Mouse (Mus musculus): ENCODE data around the gene Slc30a1. TPM values are rescaled to one million over a fixed set of nuclear protein-coding genes. Genes with fewer than 3 reads are reported as not detected.

The Slc30a1 gene
- total and polyA plus RNA-seq, 2 experiments from 2014 or later: 5.1 to 22.1 TPM

DNA sequence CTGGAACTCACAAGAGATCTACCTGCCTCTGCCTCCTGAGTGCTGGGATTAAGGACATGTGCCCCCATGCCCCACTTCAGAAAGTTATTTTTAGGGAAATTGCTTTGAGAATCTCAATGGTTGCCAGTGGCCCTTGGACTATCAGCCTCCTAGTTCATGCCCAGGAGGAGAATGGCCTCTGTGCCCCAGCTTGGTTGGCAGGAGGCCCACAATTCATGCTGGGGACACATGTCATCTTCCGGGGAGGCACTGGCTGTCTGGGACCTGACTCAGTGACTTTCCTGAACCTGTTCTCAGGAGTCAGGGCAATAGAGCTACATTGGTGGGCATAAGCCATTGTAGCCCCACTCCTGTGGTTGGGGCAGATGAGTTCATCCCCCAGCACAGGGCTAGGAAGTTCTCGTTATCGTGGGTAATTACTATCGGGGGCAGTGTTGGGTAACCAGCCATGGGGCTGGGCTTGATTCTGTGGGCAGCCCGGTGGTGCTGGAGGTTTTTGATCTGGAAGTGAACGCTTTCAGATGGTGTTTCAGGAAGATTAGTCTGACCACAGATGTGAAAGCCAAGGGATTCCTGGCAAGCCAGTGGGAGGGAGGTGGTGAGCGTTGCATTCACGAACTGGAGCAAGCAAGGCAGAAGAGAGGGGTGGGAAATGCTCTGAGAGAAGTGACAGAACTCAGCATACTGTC, 25.5 kb upstream of the Slc30a1 start:
- TF ChIP-seq CTCF (IDR thresholded peaks at IDR 0.05; ENCODE audit: low read depth): no peak
- H3K4me2 ChIP-seq (ENCODE audit: low read depth, low read length): no peak overlapping the region
- H3K4me1 ChIP-seq (ENCODE audit: insufficient read depth, low read length): peaks cover 3% of the 10 kb centered on the region; the same call in 1 of the 2 replicates
- ATAC-seq (no peak), DNase-seq (ENCODE audit: low spot score) (no peak)
- H3K36me3 ChIP-seq (ENCODE audit: insufficient read depth, low read length): no peaks in the 10 kb centered on the region
- no peaks in the 10 kb centered on the region for H3K27me3 ChIP-seq (ENCODE audit: insufficient read depth, low read length)
- WGBS: 62% methylated on average over 8 of the region's 8 CpGs
- H3K27ac ChIP-seq: no peak overlapping the region
- no peak overlapping the region for H3K9ac ChIP-seq (replicated peaks; ENCODE audit: low read length)
- no peaks in the 10 kb centered on the region for H3K9me3 ChIP-seq (ENCODE audit: low read length)
- no peak overlapping the region for H3K4me3 ChIP-seq (ENCODE audit: low read length)

DNA sequence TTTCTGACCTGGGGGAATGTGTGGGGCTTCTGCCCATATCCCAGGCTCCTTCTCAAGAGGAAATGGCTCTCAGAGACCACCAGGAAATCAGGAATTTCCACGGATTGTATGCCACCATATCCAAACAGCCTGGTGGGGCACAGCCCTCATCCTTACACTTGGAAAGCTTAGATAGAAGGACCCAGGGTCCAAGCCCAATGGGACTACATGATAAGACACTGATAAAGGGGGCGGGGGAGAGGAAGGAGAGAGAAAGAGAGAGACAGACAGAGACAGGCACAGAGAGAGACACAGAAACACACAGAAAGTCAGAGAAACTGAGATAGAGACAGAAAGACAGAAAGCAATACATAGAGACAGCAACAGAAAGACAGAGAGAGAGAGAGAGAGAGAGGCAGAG, 24.9 kb upstream of the Slc30a1 start:
- Histone ChIP-seq H3K4me2 (ENCODE audit: low read depth, low read length) (no peak overlapping the region), H3K9ac (replicated peaks; ENCODE audit: low read length) (no peak overlapping the region), H3K4me3 (ENCODE audit: low read length) (no peak overlapping the region), H3K27ac (no peak overlapping the region), H3K36me3 (ENCODE audit: insufficient read depth, low read length) (no peaks in the 10 kb centered on the region), H3K27me3 (ENCODE audit: insufficient read depth, low read length) (no peaks in the 10 kb centered on the region), H3K4me1 (ENCODE audit: insufficient read depth, low read length) (peaks cover 3% of the 10 kb centered on the region; the same call in 1 of the 2 replicates), H3K9me3 (ENCODE audit: low read length) (no peaks in the 10 kb centered on the region)
- no peak for DNase-seq (ENCODE audit: low spot score)
- no peak for TF ChIP-seq CTCF (IDR thresholded peaks at IDR 0.05; ENCODE audit: low read depth)
- 75% methylated on average over 2 of the region's 2 CpGs for WGBS
- ATAC-seq: no peak

DNA sequence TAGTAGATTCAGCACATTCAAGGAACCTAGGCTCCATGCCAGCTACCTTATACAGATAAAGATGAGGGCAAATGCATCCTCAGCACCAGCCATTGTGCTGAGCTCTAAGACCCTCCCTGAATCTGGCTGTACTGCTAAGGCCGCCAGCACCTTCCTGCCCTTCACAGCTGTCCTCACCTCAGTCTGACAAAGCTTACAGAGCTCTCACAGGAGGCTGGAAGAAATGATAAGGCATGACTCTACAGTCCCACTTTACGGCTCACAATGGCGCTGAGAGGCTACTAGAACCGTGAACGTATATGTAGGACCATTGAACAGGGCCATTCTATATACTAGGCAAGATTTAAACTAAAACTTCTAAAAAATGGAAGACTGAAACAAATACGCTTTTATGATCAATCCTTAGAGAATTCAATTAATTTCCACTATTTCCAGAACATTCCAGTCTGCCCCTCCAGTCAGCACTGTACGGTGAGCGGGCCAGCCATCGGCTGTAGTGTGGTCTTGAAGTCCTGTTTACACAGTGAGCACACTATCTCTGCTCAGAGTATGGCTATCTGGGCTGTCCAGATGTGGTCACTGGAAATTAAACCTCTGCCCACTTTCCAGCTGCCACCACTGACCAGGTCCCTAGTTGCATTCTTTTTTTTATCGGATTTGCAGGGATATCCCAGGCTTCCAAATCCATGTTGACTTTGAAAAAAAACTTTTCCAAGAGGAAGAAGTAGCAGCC, 23.9 kb upstream of the Slc30a1 start:
- WGBS: 92% methylated on average over 10 of the region's 10 CpGs

DNA sequence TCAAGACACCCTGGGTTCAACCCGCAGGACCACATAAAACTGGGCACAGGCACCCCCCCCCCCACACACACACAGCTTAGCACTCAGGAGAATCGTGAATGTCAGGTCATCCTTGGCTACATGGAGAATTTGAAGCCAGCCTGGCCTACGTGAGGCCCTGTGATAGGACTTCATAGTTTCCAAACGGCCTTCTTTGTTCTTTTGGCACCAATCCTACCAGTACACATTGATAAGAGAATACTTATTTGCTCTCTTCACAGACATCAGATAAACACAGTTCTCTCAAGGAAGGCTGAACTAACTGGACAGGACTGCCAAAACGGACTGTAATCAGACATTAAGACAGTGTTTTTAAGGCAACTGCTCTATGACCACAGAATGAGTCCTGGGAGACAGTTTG, 22.9 kb upstream of the Slc30a1 start:
- DNase-seq (ENCODE audit: low spot score) (no peak), ATAC-seq (no peak)

More for the DNA sequence above, 23.9 kb upstream of the Slc30a1 start:
- no peak overlapping the region for H3K4me3 ChIP-seq (ENCODE audit: low read length)
- no peaks in the 10 kb centered on the region for H3K36me3 ChIP-seq (ENCODE audit: insufficient read depth, low read length)
- peaks cover 3% of the 10 kb centered on the region; the same call in 1 of the 2 replicates for H3K4me1 ChIP-seq (ENCODE audit: insufficient read depth, low read length)
- no peak for ATAC-seq
- H3K27me3 ChIP-seq (ENCODE audit: insufficient read depth, low read length): no peaks in the 10 kb centered on the region
- DNase-seq (ENCODE audit: low spot score): no peak
- H3K27ac ChIP-seq: no peak overlapping the region
- H3K4me2 ChIP-seq (ENCODE audit: low read depth, low read length): no peak overlapping the region
- TF ChIP-seq CTCF (IDR thresholded peaks at IDR 0.05; ENCODE audit: low read depth): no peak
- no peaks in the 10 kb centered on the region for H3K9me3 ChIP-seq (ENCODE audit: low read length)
- H3K9ac ChIP-seq (replicated peaks; ENCODE audit: low read length): no peak overlapping the region

DNA sequence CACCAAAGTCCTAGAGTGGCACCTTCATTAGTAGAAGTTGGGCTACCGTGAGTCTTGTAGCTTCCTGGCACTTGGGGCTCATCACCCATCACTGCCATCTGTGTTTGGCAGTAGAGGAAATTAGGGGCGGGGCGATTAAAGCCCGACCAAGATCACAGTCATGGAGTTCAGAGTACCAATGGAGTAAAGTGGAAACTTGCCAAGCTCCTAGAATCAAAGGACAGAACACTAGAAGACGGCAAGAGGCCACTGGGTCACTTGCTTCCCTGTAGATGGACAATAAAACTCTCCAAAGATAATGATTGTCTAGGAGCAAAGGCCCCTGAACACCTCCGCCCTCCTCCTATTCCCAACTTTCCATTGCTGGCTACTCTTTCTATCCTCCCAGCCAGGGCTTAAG, 14.7 kb upstream of the Slc30a1 start:
- TF ChIP-seq CTCF (IDR thresholded peaks at IDR 0.05; ENCODE audit: low read depth): no peak
- Histone ChIP-seq H3K36me3 (ENCODE audit: insufficient read depth, low read length) (no peaks in the 10 kb centered on the region), H3K4me1 (ENCODE audit: insufficient read depth, low read length) (no peaks in the 10 kb centered on the region), H3K9me3 (ENCODE audit: low read length) (no peaks in the 10 kb centered on the region), H3K27ac (no peak overlapping the region), H3K9ac (replicated peaks; ENCODE audit: low read length) (no peak overlapping the region), H3K4me3 (ENCODE audit: low read length) (no peak overlapping the region), H3K27me3 (ENCODE audit: insufficient read depth, low read length) (no peaks in the 10 kb centered on the region), H3K4me2 (ENCODE audit: low read depth, low read length) (no peak overlapping the region)
- ATAC-seq (no peak), DNase-seq (ENCODE audit: low spot score) (no peak)
- WGBS: 64% methylated on average over 6 of the region's 6 CpGs

More for the DNA sequence above, 22.9 kb upstream of the Slc30a1 start:
- Histone ChIP-seq H3K9me3 (ENCODE audit: low read length) (no peaks in the 10 kb centered on the region), H3K27me3 (ENCODE audit: insufficient read depth, low read length) (no peaks in the 10 kb centered on the region), H3K36me3 (ENCODE audit: insufficient read depth, low read length) (no peaks in the 10 kb centered on the region), H3K4me1 (ENCODE audit: insufficient read depth, low read length) (peaks cover 3% of the 10 kb centered on the region; the same call in 1 of the 2 replicates), H3K27ac (no peak overlapping the region), H3K9ac (replicated peaks; ENCODE audit: low read length) (no peak overlapping the region), H3K4me2 (ENCODE audit: low read depth, low read length) (no peak overlapping the region), H3K4me3 (ENCODE audit: low read length) (no peak overlapping the region)
- no peak for TF ChIP-seq CTCF (IDR thresholded peaks at IDR 0.05; ENCODE audit: low read depth)
- 75% methylated on average over 5 of the region's 5 CpGs for WGBS

DNA sequence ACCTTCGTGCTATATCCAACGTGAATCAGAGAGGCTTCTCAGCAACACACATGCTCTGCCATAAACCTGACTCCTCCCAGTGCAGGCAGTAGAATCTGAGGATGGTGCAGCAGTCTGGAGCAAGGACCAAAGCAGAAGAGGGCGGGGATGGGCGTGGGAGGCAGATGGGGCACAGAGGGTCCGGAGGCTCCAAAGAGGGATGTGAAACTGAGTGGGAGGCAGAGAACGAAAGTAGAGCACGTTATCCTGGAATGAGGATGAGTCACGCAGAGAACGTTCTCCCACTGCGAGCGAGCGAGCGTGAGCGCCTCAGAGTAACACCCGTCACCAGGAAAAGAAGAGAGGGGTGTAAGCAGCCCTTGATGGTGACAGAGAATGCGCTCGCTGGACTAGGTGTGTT, 12.2 kb upstream of the Slc30a1 start:
- DNase-seq (ENCODE audit: low spot score) (no peak), ATAC-seq (no peak)
- no peaks in the 10 kb centered on the region for H3K27me3 ChIP-seq (ENCODE audit: insufficient read depth, low read length)
- H3K4me3 ChIP-seq (ENCODE audit: low read length): no peak overlapping the region
- WGBS: 79% methylated on average over 17 of the region's 17 CpGs
- H3K36me3 ChIP-seq (ENCODE audit: insufficient read depth, low read length): no peaks in the 10 kb centered on the region
- TF ChIP-seq CTCF (IDR thresholded peaks at IDR 0.05; ENCODE audit: low read depth): no peak
- H3K9me3 ChIP-seq (ENCODE audit: low read length): no peaks in the 10 kb centered on the region
- no peak overlapping the region for H3K27ac ChIP-seq
- H3K9ac ChIP-seq (replicated peaks; ENCODE audit: low read length): no peak overlapping the region
- no peak overlapping the region for H3K4me2 ChIP-seq (ENCODE audit: low read depth, low read length)
- H3K4me1 ChIP-seq (ENCODE audit: insufficient read depth, low read length): no peaks in the 10 kb centered on the region

DNA sequence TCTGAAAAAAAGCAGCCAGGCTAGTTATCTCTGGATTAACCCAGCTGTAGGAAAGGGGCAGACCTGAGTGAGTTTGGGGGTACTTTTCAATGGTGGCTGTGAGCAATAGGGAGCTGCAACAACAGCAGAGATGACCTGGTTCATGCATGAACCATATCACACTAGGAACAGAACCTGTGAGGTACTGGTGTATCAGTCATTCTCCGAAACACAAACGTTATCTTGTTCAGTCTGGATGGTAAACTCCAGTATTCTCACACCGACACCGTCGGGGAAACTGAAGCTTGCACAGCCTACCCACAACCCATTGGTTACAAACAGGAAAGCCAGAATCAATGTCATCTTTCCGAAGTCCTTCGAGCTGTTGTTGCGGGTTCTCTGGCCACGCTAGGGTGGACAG, 11.7 kb upstream of the Slc30a1 start:
- no peak overlapping the region for H3K9ac ChIP-seq (replicated peaks; ENCODE audit: low read length)
- H3K4me2 ChIP-seq (ENCODE audit: low read depth, low read length): no peak overlapping the region
- ATAC-seq (no peak), DNase-seq (ENCODE audit: low spot score) (no peak)
- no peaks in the 10 kb centered on the region for H3K9me3 ChIP-seq (ENCODE audit: low read length)
- no peaks in the 10 kb centered on the region for H3K36me3 ChIP-seq (ENCODE audit: insufficient read depth, low read length)
- H3K27ac ChIP-seq: no peak overlapping the region
- no peak for TF ChIP-seq CTCF (IDR thresholded peaks at IDR 0.05; ENCODE audit: low read depth)
- 95% methylated on average over 9 of the region's 9 CpGs for WGBS
- H3K4me3 ChIP-seq (ENCODE audit: low read length): no peak overlapping the region
- H3K27me3 ChIP-seq (ENCODE audit: insufficient read depth, low read length): no peaks in the 10 kb centered on the region
- no peaks in the 10 kb centered on the region for H3K4me1 ChIP-seq (ENCODE audit: insufficient read depth, low read length)
